Mouse (Mus musculus) myocyte (in vitro differentiated cells): Measurements from ENCODE around the gene Hdac2.

Source experiments
- E2F4 ChIP-seq: IDR thresholded peaks from one replicate; pipeline ENCODE4 v1.6.1; 2011; ENCODE audit warnings: mild to moderate bottlenecking, control low read depth, moderate library complexity; ENCODE audit not compliant: insufficient read depth
- MAX ChIP-seq: IDR thresholded peaks from one replicate; pipeline ENCODE4 v1.6.1; 2011; ENCODE audit warnings: low read depth, mild to moderate bottlenecking, control low read depth
- MYOG ChIP-seq, 3 experiments: IDR thresholded peaks; one replicate each; pipeline ENCODE4 v1.6.1; 2011; ENCODE audit warnings: control low read depth in 2 of 3, low read depth in 2 of 3, mild to moderate bottlenecking in 2 of 3; ENCODE audit not compliant: insufficient read length in 2 of 3, control insufficient read depth in 1 of 3, insufficient read depth in 1 of 3
- POLR2A ChIP-seq: IDR thresholded peaks from one replicate; pipeline ENCODE4 v1.6.1; 2011; ENCODE audit warnings: low read depth, mild to moderate bottlenecking, control low read depth, moderate library complexity; ENCODE audit not compliant: insufficient read length

- TF ChIP-seq POLR2A (no peak), MAX (no peak), E2F4 (no peak), MYOG (IDR thresholded peaks at IDR 0.05; ENCODE audit: control insufficient read depth in 1 of 3, insufficient read depth in 1 of 3, insufficient read length in 2 of 3, low read depth in 2 of 3) (no peak)
Measured at GRCm38 (mm10) chr10:36959563-36960110, 14.7 kb upstream of the Hdac2 start.
